Mouse (Mus musculus): ENCODE measurements at regions not wholly inside any gene's neighbourhood (a gene's known extent, or its start where the extent isn't known, plus 50 kb on each side); places are given as distances from the start of the nearest gene placed in this dataset.

- Histone ChIP-seq H3K4me1 (replicated peaks) (peaks cover 9% of the 10 kb centered on the region), H3K9me3 (replicated peaks) (no peaks in the 10 kb centered on the region), H3K27me3 (no peaks in the 10 kb centered on the region), H3K27ac (0 out of 2 replicates have a peak overlapping the region, but pooled peaks have one; percentile 59), H3K4me3 (no peak overlapping the region), H3K36me3 (no peaks in the 10 kb centered on the region), H3K4me2 (no peak overlapping the region), H3K9ac (no peak overlapping the region)
- ATAC-seq (replicated peaks; ENCODE audit: insufficient number of reproducible peaks, insufficient read depth, low FRiP score, low read depth): no peak
- 89% methylated on average over 7 of the region's 7 CpGs for WGBS
Observed at GRCm38 (mm10) chr3:133599731-133600130, 54.8 kb upstream of the Tet2 start.

- H3K27ac ChIP-seq: peak overlapping the region; percentile 59
- H3K4me3 ChIP-seq: no peak overlapping the region
- H3K4me1 ChIP-seq (replicated peaks): peaks cover 9% of the 10 kb centered on the region
- no peaks in the 10 kb centered on the region for H3K9me3 ChIP-seq (replicated peaks)
- H3K36me3 ChIP-seq: no peaks in the 10 kb centered on the region
- 22% methylated on average over 11 of the region's 11 CpGs for WGBS
- peak; percentile 75 for ATAC-seq (replicated peaks; ENCODE audit: insufficient number of reproducible peaks, insufficient read depth, low FRiP score, low read depth)
- H3K9ac ChIP-seq: 0 out of 2 replicates have a peak overlapping the region, but pooled peaks have one; percentile 23
- no peaks in the 10 kb centered on the region for H3K27me3 ChIP-seq
- H3K4me2 ChIP-seq: peak overlapping the region; percentile 37
Observed at GRCm38 (mm10) chr3:133600447-133601220, 55.7 kb upstream of the Tet2 start.

- Histone ChIP-seq H3K27me3 (no peaks in the 10 kb centered on the region), H3K4me3 (no peak overlapping the region), H3K4me2 (no peak overlapping the region), H3K4me1 (replicated peaks) (peaks cover 8% of the 10 kb centered on the region), H3K36me3 (no peaks in the 10 kb centered on the region), H3K27ac (no peak overlapping the region), H3K9me3 (replicated peaks) (no peaks in the 10 kb centered on the region), H3K9ac (no peak overlapping the region)
- 77% methylated on average over 6 of the region's 6 CpGs for WGBS
- no peak for ATAC-seq (replicated peaks; ENCODE audit: insufficient number of reproducible peaks, insufficient read depth, low FRiP score, low read depth)
Observed at GRCm38 (mm10) chr3:133605460-133605859, 60.5 kb upstream of the Tet2 start.

GRCm38 (mm10) chr3:133608845-133609261 is 63.9 kb upstream of the Tet2 start:
- Histone ChIP-seq H3K9me3 (replicated peaks) (no peaks in the 10 kb centered on the region), H3K27ac (no peak overlapping the region), H3K4me3 (no peak overlapping the region), H3K4me1 (replicated peaks) (no peaks in the 10 kb centered on the region), H3K9ac (no peak overlapping the region), H3K36me3 (no peaks in the 10 kb centered on the region), H3K27me3 (no peaks in the 10 kb centered on the region), H3K4me2 (no peak overlapping the region)
- ATAC-seq (replicated peaks; ENCODE audit: insufficient number of reproducible peaks, insufficient read depth, low FRiP score, low read depth): no peak
- WGBS: 82% methylated on average over 3 of the region's 3 CpGs

GRCm38 (mm10) chr3:133613836-133614711 is 69.1 kb upstream of the Tet2 start:
- no peak overlapping the region for H3K27ac ChIP-seq
- no peak for ATAC-seq (replicated peaks; ENCODE audit: insufficient number of reproducible peaks, insufficient read depth, low FRiP score, low read depth)
- no peaks in the 10 kb centered on the region for H3K9me3 ChIP-seq (replicated peaks)
- no peak overlapping the region for H3K4me3 ChIP-seq
- peaks cover 3% of the 10 kb centered on the region; the same call in 1 of the 2 replicates for H3K4me1 ChIP-seq (replicated peaks)
- no peaks in the 10 kb centered on the region for H3K36me3 ChIP-seq
- peak overlapping the region; percentile 24 for H3K4me2 ChIP-seq
- no peaks in the 10 kb centered on the region for H3K27me3 ChIP-seq
- whole genome bisulfite sequencing: 55% methylated on average over 12 of the region's 12 CpGs
- no peak overlapping the region for H3K9ac ChIP-seq

- no peaks in the 10 kb centered on the region for H3K36me3 ChIP-seq
- no peak overlapping the region for H3K27ac ChIP-seq
- no peak overlapping the region for H3K4me3 ChIP-seq
- no peak overlapping the region for H3K9ac ChIP-seq
- no peak for ATAC-seq (replicated peaks; ENCODE audit: insufficient number of reproducible peaks, insufficient read depth, low FRiP score, low read depth)
- H3K9me3 ChIP-seq (replicated peaks): no peaks in the 10 kb centered on the region
- 33% methylated on average over 14 of the region's 14 CpGs for WGBS
- H3K4me2 ChIP-seq: peak overlapping the region; percentile 24
- H3K27me3 ChIP-seq: no peaks in the 10 kb centered on the region
- H3K4me1 ChIP-seq (replicated peaks): peaks cover 3% of the 10 kb centered on the region; the same call in 1 of the 2 replicates
Observed at GRCm38 (mm10) chr3:133614712-133615426, 69.9 kb upstream of the Tet2 start.

GRCm38 (mm10) chr3:133617036-133617435 is 72.1 kb upstream of the Tet2 start:
- no peaks in the 10 kb centered on the region for H3K36me3 ChIP-seq
- no peaks in the 10 kb centered on the region for H3K9me3 ChIP-seq (replicated peaks)
- H3K4me2 ChIP-seq: no peak overlapping the region
- 62% methylated on average over 2 of the region's 2 CpGs for WGBS
- no peak overlapping the region for H3K27ac ChIP-seq
- peaks cover 3% of the 10 kb centered on the region; the same call in 1 of the 2 replicates for H3K4me1 ChIP-seq (replicated peaks)
- ATAC-seq (replicated peaks; ENCODE audit: insufficient number of reproducible peaks, insufficient read depth, low FRiP score, low read depth): no peak
- no peaks in the 10 kb centered on the region for H3K27me3 ChIP-seq
- no peak overlapping the region for H3K9ac ChIP-seq
- no peak overlapping the region for H3K4me3 ChIP-seq

GRCm38 (mm10) chr3:133618491-133618890 is 73.6 kb upstream of the Tet2 start:
- Histone ChIP-seq H3K36me3 (no peaks in the 10 kb centered on the region), H3K4me1 (replicated peaks) (peaks cover 7% of the 10 kb centered on the region), H3K4me2 (no peak overlapping the region), H3K27me3 (no peaks in the 10 kb centered on the region), H3K27ac (no peak overlapping the region), H3K9ac (no peak overlapping the region), H3K4me3 (no peak overlapping the region), H3K9me3 (replicated peaks) (no peaks in the 10 kb centered on the region)
- WGBS: 84% methylated on average over 3 of the region's 3 CpGs
- no peak for ATAC-seq (replicated peaks; ENCODE audit: insufficient number of reproducible peaks, insufficient read depth, low FRiP score, low read depth)

- no peak for ATAC-seq (replicated peaks; ENCODE audit: insufficient number of reproducible peaks, insufficient read depth, low FRiP score, low read depth)
- H3K9ac ChIP-seq: no peak overlapping the region
- H3K36me3 ChIP-seq: no peaks in the 10 kb centered on the region
- WGBS: 30% methylated on average over 9 of the region's 9 CpGs
- H3K4me1 ChIP-seq (replicated peaks): peaks cover 5% of the 10 kb centered on the region
- H3K4me2 ChIP-seq: no peak overlapping the region; the same call in 1 of the 2 replicates
- H3K4me3 ChIP-seq: no peak overlapping the region
- H3K9me3 ChIP-seq (replicated peaks): no peaks in the 10 kb centered on the region
- H3K27me3 ChIP-seq: no peaks in the 10 kb centered on the region
- H3K27ac ChIP-seq: no peak overlapping the region; the same call in 1 of the 2 replicates
Observed at GRCm38 (mm10) chr3:133623201-133623744, 78.3 kb upstream of the Tet2 start.

GRCm38 (mm10) chr3:133624079-133624875 is 79.3 kb upstream of the Tet2 start:
- Histone ChIP-seq H3K9me3 (replicated peaks) (no peaks in the 10 kb centered on the region), H3K27ac (no peak overlapping the region), H3K36me3 (no peaks in the 10 kb centered on the region), H3K4me1 (replicated peaks) (peaks cover 5% of the 10 kb centered on the region), H3K9ac (no peak overlapping the region), H3K4me3 (no peak overlapping the region), H3K27me3 (no peaks in the 10 kb centered on the region), H3K4me2 (no peak overlapping the region)
- no peak for ATAC-seq (replicated peaks; ENCODE audit: insufficient number of reproducible peaks, insufficient read depth, low FRiP score, low read depth)
- 50% methylated on average over 3 of the region's 3 CpGs for WGBS

Measured in heart, embryonic 15.5 days (tissue).